Mouse (Mus musculus): Measurements from ENCODE around the gene Hrh1. TPM values are rescaled to one million over a fixed set of nuclear protein-coding genes. Genes with fewer than 3 reads are reported as not detected.
"Not testable (repeated sequence)": the region's sequence is repeated elsewhere in the genome, so short reads cannot be mapped to it uniquely, and the experiment has no call there.

Gene Hrh1
- total RNA-seq, 4 experiments from 2014 or later, result 0.16 to 0.31 (median 0.23) TPM

GRCm38 (mm10) chr6:114459969-114460368 is 62.2 kb downstream of the Hrh1 start:
- no peak for DNase-seq (ENCODE audit: low spot score in 2 of 2)

- DNase-seq (ENCODE audit: low spot score in 2 of 2), result no peak
Measured at GRCm38 (mm10) chr6:114461536-114461935, 63.8 kb downstream of the Hrh1 start.

GRCm38 (mm10) chr6:114462747-114463146 is 65.0 kb downstream of the Hrh1 start:
- DNase-seq (ENCODE audit: low spot score in 2 of 2), result no peak

- DNase-seq (ENCODE audit: low spot score in 2 of 2), result no peak
Measured at GRCm38 (mm10) chr6:114473541-114473940, 75.8 kb downstream of the Hrh1 start.

GRCm38 (mm10) chr6:114474059-114474458 is 76.3 kb downstream of the Hrh1 start:
- no peak for DNase-seq (ENCODE audit: low spot score in 2 of 2)

- DNase-seq (ENCODE audit: low spot score in 2 of 2), result no peak
Measured at GRCm38 (mm10) chr6:114474911-114475310, 77.2 kb downstream of the Hrh1 start.

- peak; percentile 68 to 73 for DNase-seq (ENCODE audit: low spot score in 2 of 2)
Measured at GRCm38 (mm10) chr6:114478771-114479170, 81.0 kb downstream of the Hrh1 start.

GRCm38 (mm10) chr6:114479644-114480410 is 82.1 kb downstream of the Hrh1 start:
- DNase-seq (ENCODE audit: low spot score in 2 of 2), result no peak

GRCm38 (mm10) chr6:114489371-114489770 is 91.6 kb downstream of the Hrh1 start:
- no peak for DNase-seq (ENCODE audit: low spot score in 2 of 2)

GRCm38 (mm10) chr6:114492588-114492987 is 94.9 kb downstream of the Hrh1 start:
- DNase-seq (ENCODE audit: low spot score in 2 of 2), result not testable (repeated sequence)

GRCm38 (mm10) chr6:114494987-114495386 is 97.3 kb downstream of the Hrh1 start:
- DNase-seq (ENCODE audit: low spot score in 2 of 2), result not testable (repeated sequence)

GRCm38 (mm10) chr6:114514038-114514437 is 116.3 kb downstream of the Hrh1 start:
- not testable (repeated sequence) for DNase-seq (ENCODE audit: low spot score in 2 of 2)

- DNase-seq (ENCODE audit: low spot score in 2 of 2), result peak in 1 of 2 experiments; percentile 5
Measured at GRCm38 (mm10) chr6:114528709-114529108, 131.0 kb downstream of the Hrh1 start.

Other genes starting within 250 kb of the Hrh1 start
- under 1 TPM in 2 of 4 experiments, not detected in 2; 0.34 to 0.75 TPM for gene Slc6a1, start 115.3 kb upstream of the Hrh1 start, total RNA-seq (2022)
- gene Atg7, start 245.2 kb downstream of the Hrh1 start, total RNA-seq (2022), result 10 to 100 TPM in 1 of 4 experiments, 1 to 10 TPM in 3; 8.2 to 10.4 (median 9.0) TPM

All from gastrocnemius, adult 8-10 months (tissue).